Mouse (Mus musculus) thymus, adult 2 months (tissue): ENCODE measurements around the gene Nme7.

Source experiments
- CTCF ChIP-seq: fragments of 200-500 bp; IDR thresholded peaks from 2 replicates; pipeline ENCODE4 v1.5.1; 2012; ENCODE audit warnings: mild to moderate bottlenecking, control low read depth, low read length, moderate library complexity, borderline replicate concordance; ENCODE audit not compliant: control insufficient read depth, poor library complexity, insufficient read depth; ENCODE audit errors: extremely low read depth
- POLR2A ChIP-seq: fragments of 200-500 bp; IDR thresholded peaks from 2 replicates; pipeline ENCODE4 v1.6.1; 2012; ENCODE audit warnings: mild to moderate bottlenecking, low read length, control low read depth, moderate library complexity; ENCODE audit not compliant: control insufficient read depth, poor library complexity, insufficient read depth; ENCODE audit errors: extremely low read depth

- TF ChIP-seq POLR2A (no peak), CTCF (no peak)
Measured at GRCm38 (mm10) chr1:164473398-164473797, 169.5 kb downstream of the Nme7 start.
